Mouse (Mus musculus) MEL-GATA-1-ER (cell line): ENCODE measurements around the gene Olfr1381.
"Not testable (repeated sequence)": the region's sequence is repeated elsewhere in the genome, so short reads cannot be mapped to it uniquely, and the experiment has no call there.

Experiments
- DNase-seq: peaks from one replicate; pipeline ENCODE4 v3.0.0-alpha.2; 2012; ENCODE audit warnings: low read depth; ENCODE audit errors: extremely low read depth

Gene Olfr1381

GRCm38 (mm10) chr11:49543149-49543548 lies at the start of gene Olfr1381:
TSS of gene Olfr1381 (plus strand) at chr11:49543449.
- not testable (repeated sequence) for DNase-seq

DNA sequence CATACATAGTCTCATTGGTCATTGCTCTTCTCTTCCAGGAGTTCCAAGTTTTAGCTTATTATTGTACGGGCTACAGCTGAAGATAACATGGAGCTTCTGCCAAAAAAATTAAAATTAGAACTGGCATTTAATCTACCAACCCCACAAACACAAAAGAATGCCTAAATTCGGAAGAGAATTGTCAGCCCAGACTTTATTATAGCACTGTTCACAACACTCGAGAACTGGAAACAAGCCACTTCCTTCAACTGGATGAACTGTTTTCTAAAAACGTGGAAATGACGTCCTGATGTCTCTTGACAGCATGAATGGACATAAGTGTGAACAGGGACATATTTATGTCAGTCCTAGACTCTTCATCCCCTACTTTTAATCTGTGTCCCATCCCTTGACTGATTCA lies 25.2 kb upstream of the Olfr1381 start:
- DNase-seq: no peak

DNA sequence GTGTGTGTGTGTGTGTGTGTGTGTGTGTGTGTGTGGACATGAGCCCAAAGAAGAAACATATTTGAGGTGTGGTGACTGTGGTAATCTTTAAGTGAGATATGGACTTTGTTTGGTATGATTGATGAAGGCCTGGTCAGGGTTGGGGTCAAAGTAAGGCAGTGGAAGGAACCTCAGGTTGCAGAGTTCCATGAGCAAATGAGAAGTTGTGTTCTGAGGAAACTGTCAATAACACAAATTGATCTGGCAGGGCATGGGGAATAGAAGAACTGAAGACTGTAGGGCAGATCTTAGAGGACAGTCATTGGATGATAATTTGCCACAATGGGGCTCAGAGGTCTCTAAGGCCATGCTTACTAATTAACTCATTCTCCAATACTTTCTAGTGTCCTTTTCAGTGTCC lies 23.9 kb upstream of the Olfr1381 start, which contains the start of gene Olfr1383:
Gene Olfr1383, plus strand, starts transcription at position 301 of the 400 bp plus-strand sequence.
- no peak for DNase-seq

DNA sequence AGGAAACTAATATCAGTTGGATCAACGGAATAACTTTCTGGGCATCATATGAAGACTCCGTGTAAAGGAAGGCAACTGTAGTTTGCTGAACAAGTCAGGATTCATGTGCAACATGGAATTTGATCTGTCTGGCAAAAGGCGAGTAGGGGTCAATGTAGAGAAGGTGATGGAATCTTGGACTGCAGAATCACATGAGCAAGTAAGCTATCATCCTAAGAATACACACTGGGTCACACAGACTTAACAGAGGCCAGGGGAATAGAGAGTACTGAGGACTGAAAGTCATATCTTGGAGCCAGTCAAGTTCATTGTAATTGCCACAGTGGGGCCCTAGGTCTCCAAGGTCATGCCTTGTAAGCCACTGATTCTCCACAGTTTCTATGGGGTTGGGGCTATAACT lies 15.3 kb upstream of the Olfr1381 start, which contains the start of gene Olfr1382:
Gene Olfr1382, plus strand, starts transcription at position 301 of the 400 bp plus-strand sequence.
- no peak for DNase-seq

DNA sequence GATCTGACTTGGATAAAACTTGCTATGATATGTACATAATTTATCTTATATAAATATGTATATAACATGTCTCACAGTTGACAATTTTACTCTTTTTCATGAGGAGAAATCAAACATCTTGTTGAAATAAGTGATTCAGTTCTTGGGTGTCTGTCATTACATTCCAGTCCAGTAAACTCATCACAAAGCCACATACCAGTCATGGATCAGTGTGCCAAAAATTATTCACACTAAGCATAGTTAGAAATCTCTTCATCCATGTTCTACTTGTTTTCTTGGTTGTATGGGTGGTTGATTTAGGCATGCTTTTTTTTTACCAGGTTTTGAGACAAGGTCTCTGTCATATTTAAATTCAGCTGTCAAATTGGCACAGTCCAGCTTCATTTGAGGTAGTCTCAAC lies 10.5 kb upstream of the Olfr1381 start:
- no peak for DNase-seq

- DNase-seq: not testable (repeated sequence)
These were observed 6.6 kb upstream of the Olfr1381 start for GRCm38 (mm10) chr11:49536631-49537030.

- DNase-seq: not testable (repeated sequence)
These were observed 10.8 kb downstream of the Olfr1381 start for GRCm38 (mm10) chr11:49554033-49554432.

DNA sequence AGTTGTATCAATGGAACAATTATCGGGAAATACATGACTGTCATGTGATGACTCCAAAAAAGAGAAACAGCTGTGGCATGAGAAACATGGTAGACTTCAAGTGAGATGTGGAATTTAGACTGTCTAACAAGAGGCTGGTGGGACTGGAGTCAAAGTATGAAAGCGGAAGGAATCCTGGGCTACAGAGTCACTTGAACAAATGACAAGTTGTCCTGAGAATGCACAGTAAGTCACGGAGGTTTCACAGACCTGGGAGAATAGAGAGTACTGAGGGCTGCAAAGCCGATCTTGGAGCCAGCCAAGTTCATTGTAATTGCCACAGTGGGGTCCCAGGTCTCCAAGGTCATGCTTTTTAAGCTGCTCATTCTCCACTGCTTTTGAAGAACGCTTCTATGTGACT lies 13.3 kb downstream of the Olfr1381 start, which contains the start of gene Olfr1380:
Gene Olfr1380, plus strand, starts transcription at position 301 of the 400 bp plus-strand sequence.
- DNase-seq: not testable (repeated sequence)

DNA sequence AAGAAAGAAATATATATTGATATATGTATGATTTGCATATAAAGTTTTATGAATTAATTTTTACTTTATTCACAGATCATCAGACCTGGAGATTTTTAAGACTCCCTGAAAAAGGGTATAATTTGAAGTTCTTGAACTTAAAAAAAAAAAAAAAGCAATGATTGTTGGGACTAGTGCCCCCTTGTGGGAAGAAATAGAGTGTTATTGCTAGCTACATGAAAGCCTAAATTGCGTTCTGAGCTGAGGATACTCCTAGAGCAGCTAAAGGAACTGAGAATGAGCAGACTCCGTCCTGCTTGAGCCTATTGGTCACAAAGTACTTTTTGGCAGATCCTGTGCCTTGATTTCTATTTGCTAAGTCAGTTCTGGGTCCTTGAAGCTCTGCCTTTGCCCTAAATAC lies 31.8 kb downstream of the Olfr1381 start:
- peak; percentile 26 for DNase-seq

GRCm38 (mm10) chr11:49580452-49580851 lies 37.2 kb downstream of the Olfr1381 start:
- DNase-seq: not testable (repeated sequence)

DNA sequence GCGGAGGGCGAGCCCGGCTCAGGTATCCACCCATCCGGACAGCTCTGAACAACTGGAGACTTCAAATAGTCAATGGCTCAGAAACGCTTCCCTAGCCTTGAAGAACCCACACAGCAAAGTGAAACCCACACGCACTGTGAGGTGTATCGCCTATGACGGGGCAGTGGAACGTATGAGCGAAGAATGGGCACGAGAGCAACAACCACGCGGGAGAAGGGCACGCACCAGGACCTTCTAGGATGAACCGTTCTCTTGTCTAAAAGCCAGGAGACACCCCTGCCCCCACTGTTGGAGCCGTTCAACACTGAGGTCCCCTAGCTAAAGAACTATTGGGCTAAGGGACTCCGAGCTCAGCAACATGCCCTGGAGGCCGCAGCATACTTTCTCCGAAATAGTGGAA lies 47.0 kb downstream of the Olfr1381 start:
- no peak for DNase-seq

- DNase-seq: not testable (repeated sequence)
These were observed 53.9 kb downstream of the Olfr1381 start for GRCm38 (mm10) chr11:49597149-49597548.
